Mouse (Mus musculus) neural tube, embryonic 13.5 days (tissue): ENCODE results near the gene Ppt2. TPM values are rescaled to one million over a fixed set of nuclear protein-coding genes. Genes with fewer than 3 reads are reported as not detected.

Source experiments
- ATAC-seq: fragments of 200-750 bp; cut with Nextera tagmentation; 2 replicates; pipeline ENCODE4 v1.8.0; 2017; ENCODE audit warnings: low read depth, mild to moderate bottlenecking, moderate TSS enrichment, moderate library complexity
- H3K27ac ChIP-seq: fragments of 300-500 bp; sonication (generic); replicated peaks from 2 replicates; pipeline ENCODE4 v1.5.1; 2015; ENCODE audit warnings: moderate library complexity, mild to moderate bottlenecking, inconsistent platforms
- H3K27me3 ChIP-seq: fragments of 300-500 bp; sonication (generic); 2 replicates; pipeline ENCODE4 v1.6.1; 2015; ENCODE audit warnings: mild to moderate bottlenecking, inconsistent platforms
- H3K36me3 ChIP-seq: fragments of 300-500 bp; sonication (generic); 2 replicates; pipeline ENCODE4 v1.6.1; 2015; ENCODE audit warnings: mild to moderate bottlenecking, inconsistent platforms
- H3K4me1 ChIP-seq: fragments of 300-500 bp; sonication (generic); replicated peaks from 2 replicates; pipeline ENCODE4 v1.6.1; 2015; ENCODE audit warnings: inconsistent platforms
- H3K4me2 ChIP-seq: fragments of 300-500 bp; sonication (generic); 2 replicates; pipeline ENCODE4 v1.6.1; 2015; ENCODE audit warnings: inconsistent platforms, mild to moderate bottlenecking, moderate library complexity
- H3K4me3 ChIP-seq: fragments of 300-500 bp; sonication (generic); 2 replicates; pipeline ENCODE4 v1.5.1; 2015; ENCODE audit warnings: mild to moderate bottlenecking, inconsistent platforms
- H3K9ac ChIP-seq: fragments of 300-500 bp; sonication (generic); 2 replicates; pipeline ENCODE4 v1.6.1; 2015; ENCODE audit warnings: moderate library complexity, mild to moderate bottlenecking, inconsistent platforms
- H3K9me3 ChIP-seq: fragments of 300-500 bp; sonication (generic); 2 replicates; pipeline ENCODE4 v1.6.1; 2016; ENCODE audit warnings: inconsistent platforms
- WGBS: fragments of 180-500 bp; shearing (Covaris S2); methylation state at CpG from one replicate; pipeline ENCODE4 v1.1.7; 2015; 5-methylcytosine and 5-hydroxymethylcytosine counted together
- polyA plus RNA-seq: library from polyadenylated mRNA; unstranded; fragments of >200 nt; fragmentation: Nextera tagmentation; extraction: Ambion mirVana; gene quantifications from 2 replicates; pipeline ENCODE4 v1.2.1, GENCODE M21; 2015

The Ppt2 gene
- polyA plus RNA-seq, 1 experiment from 2014 or later = 25.0 TPM

- Histone ChIP-seq H3K27ac (no peak overlapping the region), H3K4me2 (no peak overlapping the region), H3K36me3 (no peaks in the 10 kb centered on the region), H3K27me3 (no peaks in the 10 kb centered on the region), H3K4me1 (peaks cover 71% of the 10 kb centered on the region), H3K4me3 (no peak overlapping the region), H3K9ac (no peak overlapping the region), H3K9me3 (no peaks in the 10 kb centered on the region)
- no peak for ATAC-seq
- WGBS = 86% methylated on average over 3 of the region's 3 CpGs
These were observed 39.5 kb downstream of the Ppt2 start for GRCm38 (mm10) chr17:34588767-34589166.

DNA sequence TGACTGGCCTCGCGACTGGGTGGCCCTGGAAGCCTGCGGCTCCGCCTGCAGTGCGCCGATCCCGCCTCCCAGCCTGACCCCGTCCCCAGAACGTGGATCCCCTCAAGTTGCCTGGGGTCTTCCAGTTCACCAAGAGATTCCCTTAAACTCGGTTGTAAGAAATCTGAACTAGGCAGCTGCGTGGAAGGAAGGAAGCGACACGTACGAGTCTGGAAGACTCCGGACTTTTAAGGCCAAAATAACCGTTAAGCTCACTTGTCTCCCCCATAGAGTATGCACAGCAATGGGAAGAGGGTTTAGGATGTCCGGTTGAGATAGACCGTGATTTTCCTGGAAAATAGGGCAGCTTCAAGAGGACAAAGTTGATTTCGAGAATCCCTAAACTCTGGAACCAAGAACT is 40.5 kb downstream of the Ppt2 start:
- H3K4me3 ChIP-seq = peak overlapping the region; percentile 64
- no peaks in the 10 kb centered on the region for H3K9me3 ChIP-seq
- peaks cover 62% of the 10 kb centered on the region for H3K4me1 ChIP-seq
- no peak for ATAC-seq
- no peaks in the 10 kb centered on the region for H3K27me3 ChIP-seq
- 3% methylated on average over 19 of the region's 19 CpGs for WGBS
- peak overlapping the region; percentile 90 for H3K9ac ChIP-seq
- H3K36me3 ChIP-seq = no peaks in the 10 kb centered on the region
- peak overlapping the region; percentile 74 for H3K4me2 ChIP-seq
- peak overlapping the region; percentile 98 for H3K27ac ChIP-seq

GRCm38 (mm10) chr17:34587423-34587811 is 40.9 kb downstream of the Ppt2 start:
- peak overlapping the region; percentile 90 for H3K9ac ChIP-seq
- H3K4me2 ChIP-seq = peak overlapping the region; percentile 74
- H3K4me3 ChIP-seq = peak overlapping the region; percentile 64
- ATAC-seq = peak; percentile 81
- H3K27ac ChIP-seq = peak overlapping the region; percentile 98
- H3K36me3 ChIP-seq = no peaks in the 10 kb centered on the region
- H3K9me3 ChIP-seq = no peaks in the 10 kb centered on the region
- peaks cover 58% of the 10 kb centered on the region for H3K4me1 ChIP-seq
- WGBS = 0% methylated on average over 50 of the region's 50 CpGs
- no peaks in the 10 kb centered on the region for H3K27me3 ChIP-seq

DNA sequence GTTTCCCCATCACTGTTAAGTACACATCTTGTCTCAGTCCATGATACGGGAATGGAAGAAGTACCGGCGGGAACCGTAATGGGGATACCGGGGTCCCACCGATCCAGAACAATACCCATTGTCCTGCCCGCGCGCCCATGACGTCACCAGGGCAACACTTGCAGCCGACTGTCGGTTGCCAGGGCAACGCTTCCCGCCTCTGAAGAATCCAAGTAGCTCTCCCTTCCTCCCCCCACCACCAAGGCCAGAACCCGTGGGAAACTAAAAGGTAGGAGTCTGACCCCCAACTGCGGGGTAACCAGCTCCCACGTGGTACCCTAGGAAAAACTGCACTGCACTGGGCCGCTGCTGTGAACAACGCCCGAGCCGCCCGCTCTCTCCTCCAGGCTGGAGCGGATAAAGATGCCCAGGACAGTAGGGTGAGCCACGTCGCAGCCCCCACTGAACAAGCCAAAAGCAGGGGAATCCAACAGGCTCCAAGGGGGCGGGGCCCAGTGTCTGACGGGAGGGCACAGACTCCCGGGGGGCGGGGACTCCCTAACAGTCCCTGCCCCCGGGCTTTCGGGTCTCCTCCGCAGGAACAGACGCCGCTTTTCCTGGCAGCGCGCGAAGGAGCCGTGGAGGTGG is 41.4 kb downstream of the Ppt2 start:
- H3K4me1 ChIP-seq = peaks cover 56% of the 10 kb centered on the region
- no peaks in the 10 kb centered on the region for H3K9me3 ChIP-seq
- peak; percentile 76 for ATAC-seq
- peak overlapping the region; percentile 98 for H3K27ac ChIP-seq
- no peaks in the 10 kb centered on the region for H3K27me3 ChIP-seq
- no peaks in the 10 kb centered on the region for H3K36me3 ChIP-seq
- peak overlapping the region; percentile 90 for H3K9ac ChIP-seq
- H3K4me3 ChIP-seq = peak overlapping the region; percentile 64
- peak overlapping the region; percentile 74 for H3K4me2 ChIP-seq
- under 1% methylated on average over 38 of the region's 38 CpGs for WGBS

DNA sequence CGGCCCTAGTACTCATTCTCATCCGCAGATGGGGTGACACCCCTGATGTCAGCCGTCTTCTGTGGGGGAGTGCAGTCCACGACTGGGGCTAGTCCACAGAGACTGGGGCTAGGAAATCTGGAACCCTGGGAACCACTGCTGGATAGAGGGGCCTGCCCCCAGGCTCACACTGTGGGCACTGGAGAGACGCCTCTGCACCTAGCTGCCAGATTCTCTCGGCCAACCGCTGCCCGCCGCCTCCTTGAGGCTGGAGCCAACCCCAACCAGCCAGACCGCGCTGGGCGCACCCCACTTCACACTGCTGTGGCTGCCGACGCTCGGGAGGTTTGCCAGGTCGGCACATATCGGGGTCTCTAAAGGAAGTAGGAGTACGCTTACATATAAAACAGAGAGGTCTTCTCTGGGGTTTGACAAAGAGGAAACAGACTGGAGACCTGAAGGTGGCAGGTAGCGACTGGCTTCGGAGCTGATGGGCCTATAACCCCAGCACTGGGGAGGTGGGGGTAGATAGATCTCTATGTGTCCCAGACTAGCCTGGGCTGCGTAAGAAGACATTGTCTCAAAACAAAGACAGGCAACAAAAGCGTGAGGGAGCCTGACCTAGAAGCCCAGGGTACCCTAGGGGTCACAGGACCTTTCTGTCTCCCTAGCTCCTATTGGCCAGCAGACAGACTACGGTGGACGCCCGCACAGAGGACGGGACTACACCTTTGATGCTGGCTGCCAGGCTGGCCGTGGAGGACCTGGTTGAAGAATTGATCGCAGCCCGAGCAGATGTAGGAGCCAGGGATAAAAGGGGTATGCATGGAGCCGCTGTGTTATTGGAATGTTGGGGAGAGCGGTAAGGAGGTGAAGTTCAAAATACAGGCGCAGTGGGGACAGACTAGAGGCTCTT is 42.2 kb downstream of the Ppt2 start:
- Histone ChIP-seq H3K9me3 (no peaks in the 10 kb centered on the region), H3K4me2 (peak overlapping the region; percentile 74), H3K9ac (peak overlapping the region; percentile 90), H3K27me3 (no peaks in the 10 kb centered on the region), H3K4me1 (peaks cover 50% of the 10 kb centered on the region), H3K36me3 (no peaks in the 10 kb centered on the region), H3K27ac (peak overlapping the region; percentile 98), H3K4me3 (peak overlapping the region; percentile 64)
- peak; percentile 13 for ATAC-seq
- 18% methylated on average over 32 of the region's 32 CpGs for WGBS

GRCm38 (mm10) chr17:34585121-34585520 is 43.2 kb downstream of the Ppt2 start:
- 85% methylated on average over 8 of the region's 8 CpGs for WGBS
- peaks cover 40% of the 10 kb centered on the region for H3K4me1 ChIP-seq
- no peaks in the 10 kb centered on the region for H3K9me3 ChIP-seq
- no peak overlapping the region for H3K4me3 ChIP-seq
- no peak for ATAC-seq
- H3K27me3 ChIP-seq = no peaks in the 10 kb centered on the region
- H3K27ac ChIP-seq = peak overlapping the region; percentile 98
- no peak overlapping the region for H3K9ac ChIP-seq
- no peak overlapping the region for H3K4me2 ChIP-seq
- no peaks in the 10 kb centered on the region for H3K36me3 ChIP-seq

- no peaks in the 10 kb centered on the region for H3K9me3 ChIP-seq
- ATAC-seq = no peak
- no peak overlapping the region for H3K4me2 ChIP-seq
- WGBS = 91% methylated on average over 8 of the region's 8 CpGs
- no peak overlapping the region for H3K4me3 ChIP-seq
- no peak overlapping the region for H3K27ac ChIP-seq
- H3K36me3 ChIP-seq = no peaks in the 10 kb centered on the region
- H3K4me1 ChIP-seq = peaks cover 27% of the 10 kb centered on the region
- H3K9ac ChIP-seq = no peak overlapping the region
- H3K27me3 ChIP-seq = no peaks in the 10 kb centered on the region
These were observed 44.5 kb downstream of the Ppt2 start for GRCm38 (mm10) chr17:34583819-34584218.

- WGBS = 70% methylated on average over 7 of the region's 7 CpGs
- H3K27ac ChIP-seq = no peak overlapping the region
- no peaks in the 10 kb centered on the region for H3K27me3 ChIP-seq
- H3K4me1 ChIP-seq = peaks cover 23% of the 10 kb centered on the region
- H3K4me2 ChIP-seq = no peak overlapping the region
- ATAC-seq = no peak
- no peak overlapping the region for H3K4me3 ChIP-seq
- H3K36me3 ChIP-seq = no peaks in the 10 kb centered on the region
- no peak overlapping the region for H3K9ac ChIP-seq
- H3K9me3 ChIP-seq = no peaks in the 10 kb centered on the region
These were observed 44.9 kb downstream of the Ppt2 start for GRCm38 (mm10) chr17:34583397-34583796.

DNA sequence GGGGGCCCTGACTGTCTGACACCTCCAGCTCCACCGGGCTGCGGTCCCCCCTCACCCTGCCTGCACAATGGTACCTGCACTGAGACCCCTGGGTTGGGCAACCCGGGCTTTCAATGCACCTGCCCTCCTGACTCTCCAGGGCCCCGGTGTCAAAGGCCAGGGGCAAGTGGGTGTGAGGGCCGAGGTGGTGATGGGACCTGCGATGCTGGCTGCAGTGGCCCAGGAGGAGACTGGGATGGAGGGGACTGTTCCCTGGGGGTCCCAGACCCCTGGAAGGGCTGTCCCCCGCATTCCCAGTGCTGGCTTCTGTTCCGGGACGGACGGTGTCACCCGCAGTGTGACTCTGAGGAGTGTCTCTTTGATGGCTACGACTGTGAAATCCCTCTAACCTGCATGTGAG is 45.8 kb downstream of the Ppt2 start:
- Histone ChIP-seq H3K4me3 (no peak overlapping the region), H3K4me1 (peaks cover 16% of the 10 kb centered on the region), H3K27me3 (no peaks in the 10 kb centered on the region), H3K36me3 (no peaks in the 10 kb centered on the region), H3K9ac (no peak overlapping the region), H3K9me3 (no peaks in the 10 kb centered on the region), H3K4me2 (no peak overlapping the region), H3K27ac (no peak overlapping the region)
- 83% methylated on average over 12 of the region's 12 CpGs for WGBS
- ATAC-seq = no peak

GRCm38 (mm10) chr17:34578070-34578469 is 50.2 kb downstream of the Ppt2 start:
- H3K9me3 ChIP-seq = no peaks in the 10 kb centered on the region
- H3K27ac ChIP-seq = no peak overlapping the region
- no peaks in the 10 kb centered on the region for H3K27me3 ChIP-seq
- 86% methylated on average over 3 of the region's 3 CpGs for WGBS
- ATAC-seq = no peak
- no peaks in the 10 kb centered on the region for H3K36me3 ChIP-seq
- H3K4me3 ChIP-seq = no peak overlapping the region
- H3K9ac ChIP-seq = no peak overlapping the region
- no peaks in the 10 kb centered on the region for H3K4me1 ChIP-seq
- H3K4me2 ChIP-seq = no peak overlapping the region

DNA sequence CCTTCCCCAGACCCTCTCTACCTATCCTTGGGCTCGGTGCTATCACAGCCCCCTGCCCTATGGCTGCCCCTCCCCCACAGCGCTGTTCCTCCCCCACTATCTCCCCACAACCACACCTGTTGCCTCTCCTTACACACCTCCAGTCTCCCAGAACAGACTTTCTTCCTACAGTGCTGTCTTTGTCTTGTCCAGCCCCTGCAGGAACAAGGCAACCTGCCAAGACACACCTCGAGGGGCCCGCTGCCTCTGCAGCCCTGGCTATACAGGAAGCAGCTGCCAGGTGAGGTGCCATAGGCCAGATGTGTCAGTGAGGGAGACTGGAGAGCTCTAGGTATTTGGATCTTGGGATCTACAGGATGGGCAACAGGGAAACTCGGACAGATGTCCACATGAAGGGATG is 51.7 kb downstream of the Ppt2 start:
- no peak overlapping the region for H3K9ac ChIP-seq
- H3K27me3 ChIP-seq = no peaks in the 10 kb centered on the region
- no peak overlapping the region for H3K4me2 ChIP-seq
- no peak overlapping the region for H3K4me3 ChIP-seq
- no peak overlapping the region for H3K27ac ChIP-seq
- 74% methylated on average over 5 of the region's 5 CpGs for WGBS
- ATAC-seq = no peak
- no peaks in the 10 kb centered on the region for H3K9me3 ChIP-seq
- no peaks in the 10 kb centered on the region for H3K36me3 ChIP-seq
- H3K4me1 ChIP-seq = no peaks in the 10 kb centered on the region

GRCm38 (mm10) chr17:34572361-34572760 is 55.9 kb downstream of the Ppt2 start:
- H3K4me2 ChIP-seq = no peak overlapping the region
- no peak for ATAC-seq
- H3K27me3 ChIP-seq = no peaks in the 10 kb centered on the region
- WGBS = 14% methylated on average over 15 of the region's 15 CpGs
- no peak overlapping the region for H3K9ac ChIP-seq
- H3K4me1 ChIP-seq = no peaks in the 10 kb centered on the region
- H3K36me3 ChIP-seq = no peaks in the 10 kb centered on the region
- no peaks in the 10 kb centered on the region for H3K9me3 ChIP-seq
- no peak overlapping the region for H3K4me3 ChIP-seq
- H3K27ac ChIP-seq = no peak overlapping the region
